ENCODE assay signal across 24 mouse cellular contexts in genomic region chr1:70803401-70803800, GRCm38 (mm10).
A peak's percentile ranks its signal among the peaks of the same experiment; 100 is the strongest.
DNase-seq lines count a peak whose midpoint lies in the region; ATAC-seq and TF ChIP-seq lines count a peak whose summit lies in the region.
"Had no signal": no experiment of that assay in that cellular context is flagged by ENCODE, and none has a peak within 500 bp of the region (broad histone marks: within the 10 kb centered on the region; RNA-seq: fewer than 3 reads in every experiment).

No protein-coding gene starts in this region.

- no peak for TF ChIP-seq EP300 in heart, postnatal 0 days (IDR thresholded peaks at IDR 0.05; ENCODE audit: low read depth)
- TF ChIP-seq EP300 in lung, postnatal 0 days (IDR thresholded peaks at IDR 0.05) = no peak

- H3K36me3 ChIP-seq in forebrain, embryonic 15.5 days = no peaks in the 10 kb centered on the region
- no peaks in the 10 kb centered on the region for H3K36me3 ChIP-seq in forebrain, embryonic 10.5 days (replicated peaks)
- H3K36me3 ChIP-seq in heart, postnatal 0 days (replicated peaks; ENCODE audit: control insufficient read depth, insufficient read depth, low read length) = no peaks in the 10 kb centered on the region
- H3K36me3 ChIP-seq in heart, embryonic 12.5 days = no peaks in the 10 kb centered on the region
- no peaks in the 10 kb centered on the region for H3K36me3 ChIP-seq in lung, postnatal 0 days (ENCODE audit: insufficient read depth, low read length)
- H3K36me3 ChIP-seq: G1E; heart, embryonic 13.5 days had no signal

- DNase-seq in forebrain, embryonic 10.5 days (ENCODE audit: extremely low spot score, low spot score) = no peak
- peak; percentile 49 for DNase-seq in heart, postnatal 0 days (ENCODE audit: low spot score)
- peak; percentile 10 for DNase-seq in lung, postnatal 0 days (ENCODE audit: low spot score)
- no peak for DNase-seq in lung, postnatal 14 days
- DNase-seq in telencephalon, adult 2 months (ENCODE audit: low read depth, low spot score) = peak; percentile 26
- no peak for DNase-seq in testis, postnatal 10 days (ENCODE audit: low spot score)
- DNase-seq: adrenal gland, adult 2 months; adrenal gland, postnatal 14 days; B cell, adult 2 months; cerebellum, adult 18-20 months; cerebellum, adult 9-10 months; gastrocnemius, postnatal 25 days; heart, adult 18-20 months; heart, postnatal 36 days; kidney, adult 18-20 months had no signal

- ATAC-seq in forebrain, embryonic 15.5 days (replicated peaks) = 0 out of 2 replicates have a peak, but pooled peaks have one; percentile 16
- ATAC-seq in heart, postnatal 0 days (ENCODE audit: insufficient read depth, low read depth) = no peak
- ATAC-seq in heart, embryonic 12.5 days (ENCODE audit: insufficient number of reproducible peaks, low FRiP score) = no peak
- no peak for ATAC-seq in lung, postnatal 0 days
- ATAC-seq: hindbrain, postnatal 0 days; inflammation-experienced regulatory T-cells, adult 6 months; intestine, embryonic 16.5 days had no signal

- no peak overlapping the region for H3K4me3 ChIP-seq in forebrain, embryonic 15.5 days
- no peak overlapping the region for H3K4me3 ChIP-seq in forebrain, embryonic 10.5 days
- H3K4me3 ChIP-seq in heart, postnatal 0 days (ENCODE audit: low read depth, low read length) = no peak overlapping the region
- no peak overlapping the region for H3K4me3 ChIP-seq in heart, embryonic 12.5 days
- H3K4me3 ChIP-seq in lung, postnatal 0 days (ENCODE audit: low read depth, low read length) = no peak overlapping the region
- H3K4me3 ChIP-seq: heart, embryonic 13.5 days had no signal

- H3K4me1 ChIP-seq in forebrain, embryonic 15.5 days = no peaks in the 10 kb centered on the region
- H3K4me1 ChIP-seq in forebrain, embryonic 10.5 days = no peaks in the 10 kb centered on the region
- H3K4me1 ChIP-seq in heart, postnatal 0 days (ENCODE audit: control insufficient read depth, insufficient read depth) = peaks cover 11% of the 10 kb centered on the region
- no peaks in the 10 kb centered on the region for H3K4me1 ChIP-seq in heart, embryonic 12.5 days (replicated peaks)
- no peaks in the 10 kb centered on the region for H3K4me1 ChIP-seq in lung, postnatal 0 days (ENCODE audit: insufficient read depth, low read depth, low read length)

- H3K9ac ChIP-seq in forebrain, embryonic 15.5 days (replicated peaks) = no peak overlapping the region
- no peak overlapping the region for H3K9ac ChIP-seq in heart, postnatal 0 days (replicated peaks; ENCODE audit: low read depth, low read length)
- H3K9ac ChIP-seq in heart, embryonic 12.5 days = no peak overlapping the region
- no peak overlapping the region for H3K9ac ChIP-seq in lung, postnatal 0 days (replicated peaks; ENCODE audit: low read depth)
- H3K9ac ChIP-seq: heart, embryonic 13.5 days; hindbrain, embryonic 14.5 days had no signal

- WGBS in forebrain, embryonic 15.5 days = 58% methylated on average over 3 of the region's 3 CpGs
- 91% methylated on average over 3 of the region's 3 CpGs for WGBS in forebrain, embryonic 10.5 days
- WGBS in heart, postnatal 0 days = 44% methylated on average over 3 of the region's 3 CpGs
- WGBS in heart, embryonic 12.5 days = 64% methylated on average over 3 of the region's 3 CpGs
- 39% methylated on average over 3 of the region's 3 CpGs for WGBS in lung, postnatal 0 days

- H3K27ac ChIP-seq in forebrain, embryonic 15.5 days (replicated peaks) = peak overlapping the region; percentile 53
- H3K27ac ChIP-seq in forebrain, embryonic 10.5 days = no peak overlapping the region
- H3K27ac ChIP-seq in heart, postnatal 0 days (ENCODE audit: low read depth) = no peak overlapping the region
- H3K27ac ChIP-seq in heart, embryonic 12.5 days (ENCODE audit: poor library complexity, severe bottlenecking) = no peak overlapping the region
- H3K27ac ChIP-seq in lung, postnatal 0 days (ENCODE audit: low read length) = no peak overlapping the region
- H3K27ac ChIP-seq: heart, embryonic 13.5 days; hindbrain, embryonic 14.5 days; hindbrain, postnatal 0 days had no signal

- no peak for TF ChIP-seq CTCF in heart, postnatal 0 days (IDR thresholded peaks at IDR 0.05; ENCODE audit: low read depth)
- TF ChIP-seq CTCF in lung, postnatal 0 days (IDR thresholded peaks at IDR 0.05) = no peak

- no peak overlapping the region for H3K4me2 ChIP-seq in forebrain, embryonic 15.5 days (replicated peaks)
- H3K4me2 ChIP-seq in heart, postnatal 0 days (ENCODE audit: low read depth, low read length) = no peak overlapping the region
- no peak overlapping the region for H3K4me2 ChIP-seq in heart, embryonic 12.5 days
- H3K4me2 ChIP-seq in lung, postnatal 0 days (replicated peaks; ENCODE audit: low read depth, low read length) = no peak overlapping the region
- H3K4me2 ChIP-seq: heart, embryonic 13.5 days; hindbrain, embryonic 14.5 days had no signal

- no peaks in the 10 kb centered on the region for H3K9me3 ChIP-seq in forebrain, embryonic 15.5 days
- no peaks in the 10 kb centered on the region for H3K9me3 ChIP-seq in forebrain, embryonic 10.5 days
- H3K9me3 ChIP-seq in heart, postnatal 0 days (replicated peaks; ENCODE audit: control insufficient read depth, low read length) = no peaks in the 10 kb centered on the region
- H3K9me3 ChIP-seq in heart, embryonic 12.5 days (replicated peaks) = no peaks in the 10 kb centered on the region
- no peaks in the 10 kb centered on the region for H3K9me3 ChIP-seq in lung, postnatal 0 days (ENCODE audit: low read length)
- H3K9me3 ChIP-seq: G1E; heart, embryonic 13.5 days had no signal

- no peaks in the 10 kb centered on the region for H3K27me3 ChIP-seq in forebrain, embryonic 15.5 days
- no peaks in the 10 kb centered on the region for H3K27me3 ChIP-seq in forebrain, embryonic 10.5 days (ENCODE audit: poor library complexity, severe bottlenecking)
- no peaks in the 10 kb centered on the region for H3K27me3 ChIP-seq in heart, postnatal 0 days (ENCODE audit: control insufficient read depth, insufficient read depth, low read length)
- no peaks in the 10 kb centered on the region for H3K27me3 ChIP-seq in heart, embryonic 12.5 days (replicated peaks)
- no peaks in the 10 kb centered on the region for H3K27me3 ChIP-seq in lung, postnatal 0 days (replicated peaks; ENCODE audit: insufficient read depth, low read length)
- H3K27me3 ChIP-seq: CH12.LX; heart, embryonic 13.5 days had no signal

Comparison
In these comparisons a context has a peak if more than half of its experiments do, and no peak if none do; other contexts are left out.
1. DNase-seq: peak in heart, postnatal 0 days (single experiment), lung, postnatal 0 days (single experiment) and telencephalon, adult 2 months (single experiment); none in forebrain, embryonic 10.5 days (single experiment), lung, postnatal 14 days (single experiment) and testis, postnatal 10 days (single experiment).